Mouse (Mus musculus) megakaryocyte-erythroid progenitor cell, adult 5-6 weeks (primary cell): Measurements from ENCODE around the gene Olfr155. TPM values are rescaled to one million over a fixed set of nuclear protein-coding genes. Genes with fewer than 3 reads are reported as not detected.

Source experiments
- ATAC-seq: replicated peaks from 2 replicates; pipeline ENCODE4 v1.8.0; 2016; ENCODE audit warnings: mild to moderate bottlenecking, inconsistent platforms; ENCODE audit not compliant: severe bottlenecking, poor library complexity, low FRiP score, low TSS enrichment
- total RNA-seq, 2 experiments: library from RNA; stranded (forward) in 1 of 2; stranded (reverse) in 1 of 2; fragments of 200-1000, 215-1000 nt in 1 of 2; fragments of >200 nt in 1 of 2; fragmentation: Nextera tagmentation in 1 of 2; gene quantifications; 2 replicates each; pipeline ENCODE4 v1.2.3; 2014 to 2017

Gene Olfr155
- total RNA-seq (2014; fragmentation: Nextera tagmentation), result not detected in 2 replicates
- not detected in 2 replicates for total RNA-seq (2017)

- ATAC-seq, result no peak
Measured at GRCm38 (mm10) chr4:43851265-43851664, at the start of gene Olfr155. TSS of gene Olfr155 (plus strand) at chr4:43851565.

GRCm38 (mm10) chr4:43822896-43823550 is 28.3 kb upstream of the Olfr155 start:
- ATAC-seq, result no peak

- no peak for ATAC-seq
Measured at GRCm38 (mm10) chr4:43823845-43824337, 27.5 kb upstream of the Olfr155 start, which contains the start of gene Olfr156. TSS of gene Olfr156 (minus strand) at chr4:43823895.

- no peak for ATAC-seq
Measured at GRCm38 (mm10) chr4:43828806-43829205, 22.6 kb upstream of the Olfr155 start.

DNA sequence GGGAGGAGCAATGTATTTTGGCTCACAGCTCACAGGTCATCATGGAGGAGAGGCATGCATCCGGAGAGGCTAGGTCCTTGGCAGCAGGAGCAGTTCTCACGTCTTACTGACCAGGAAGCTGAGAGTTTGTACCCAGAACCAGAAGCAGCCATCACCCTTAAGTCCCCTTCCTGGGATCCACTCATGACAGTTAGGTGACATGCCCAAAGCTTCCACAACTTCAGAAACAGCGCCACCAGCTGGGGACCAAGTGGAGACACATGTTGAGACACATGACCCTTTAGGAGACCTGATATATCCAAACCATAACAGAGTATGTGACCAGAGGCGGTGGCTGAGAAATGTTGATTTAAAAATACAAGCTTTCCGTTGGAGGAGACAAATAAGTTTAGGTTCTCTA is 19.3 kb upstream of the Olfr155 start:
- ATAC-seq, result no peak

DNA sequence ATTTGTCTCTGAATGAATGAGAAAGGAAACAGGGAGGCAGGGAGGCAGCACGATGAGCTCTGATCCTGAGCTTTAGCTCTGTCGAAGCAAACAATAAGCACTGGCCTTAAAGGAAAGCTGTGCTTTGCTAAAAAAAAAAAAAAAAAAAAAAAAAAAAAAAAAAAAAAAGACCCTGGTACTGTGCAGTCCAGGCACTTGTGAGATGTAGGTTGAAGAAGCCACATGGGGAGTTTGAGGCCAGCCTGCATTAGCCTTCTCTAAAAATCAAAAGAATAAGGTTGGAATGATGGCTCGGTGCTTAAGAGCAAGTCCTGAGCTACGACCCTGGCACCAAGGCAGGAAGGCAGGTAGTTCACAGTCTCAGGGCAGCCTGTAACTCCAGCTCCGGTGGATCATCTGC is 17.6 kb upstream of the Olfr155 start:
- no peak for ATAC-seq

DNA sequence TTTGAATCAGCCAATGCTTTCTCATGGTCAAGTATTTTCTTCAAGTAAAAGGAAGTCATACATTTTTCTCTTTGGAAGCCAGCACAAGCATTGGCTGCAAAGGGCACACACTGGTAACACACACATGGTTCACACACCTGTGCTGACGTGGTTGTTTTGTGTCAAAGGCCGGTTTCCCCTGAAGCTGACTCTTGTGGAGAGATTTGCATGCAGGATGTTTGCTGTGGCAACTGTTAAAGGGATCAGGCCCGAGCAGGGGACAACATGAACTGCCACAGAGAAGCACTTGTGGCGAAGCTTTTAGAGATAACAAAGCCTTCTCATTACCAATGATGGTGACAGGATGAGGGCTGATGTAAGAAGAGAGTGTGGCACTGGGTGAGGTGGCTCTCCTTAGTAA is 16.6 kb upstream of the Olfr155 start:
- no peak for ATAC-seq

DNA sequence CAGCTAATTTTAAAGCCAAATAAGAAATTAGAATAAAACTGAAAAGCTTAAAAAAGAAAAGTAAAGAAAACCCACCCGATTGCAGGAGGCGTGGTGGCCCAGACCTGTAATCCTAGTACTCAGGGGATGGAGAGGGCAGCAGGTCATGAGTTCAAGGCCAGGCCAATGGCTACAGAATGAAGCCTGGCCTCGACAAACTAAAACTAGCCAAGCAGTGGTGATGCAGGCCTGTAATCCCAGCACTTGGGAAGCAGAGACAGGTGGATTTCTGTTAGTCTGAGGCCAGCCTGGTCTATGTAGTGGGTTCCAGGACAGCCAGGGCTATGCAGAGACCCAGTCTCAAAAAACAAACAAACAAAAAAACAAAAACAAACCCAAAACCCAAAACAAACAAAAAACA is 13.0 kb upstream of the Olfr155 start:
- ATAC-seq, result no peak

- ATAC-seq, result no peak
Measured at GRCm38 (mm10) chr4:43840101-43840500, 11.3 kb upstream of the Olfr155 start, which contains the start of gene Olfr157. TSS of gene Olfr157 (minus strand) at chr4:43840201.

DNA sequence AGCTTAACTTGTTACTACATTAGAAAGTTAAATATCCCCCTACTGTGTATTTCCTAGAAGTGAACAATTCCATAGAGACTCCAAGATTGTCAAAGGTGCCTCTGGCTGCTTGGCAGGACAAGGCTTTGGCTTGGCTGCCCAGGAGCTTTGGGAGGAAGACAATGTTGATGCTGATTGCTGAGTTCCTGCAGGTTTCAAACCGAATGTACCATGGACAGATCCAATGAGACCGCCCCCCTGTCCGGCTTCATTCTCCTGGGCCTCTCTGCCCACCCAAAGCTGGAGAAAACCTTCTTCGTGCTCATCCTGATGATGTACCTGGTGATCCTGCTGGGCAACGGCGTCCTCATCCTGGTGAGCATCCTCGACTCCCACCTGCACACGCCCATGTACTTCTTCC is 2.7 kb downstream of the Olfr155 start:
- no peak for ATAC-seq

GRCm38 (mm10) chr4:43859886-43860285 is 8.5 kb downstream of the Olfr155 start:
- no peak for ATAC-seq

DNA sequence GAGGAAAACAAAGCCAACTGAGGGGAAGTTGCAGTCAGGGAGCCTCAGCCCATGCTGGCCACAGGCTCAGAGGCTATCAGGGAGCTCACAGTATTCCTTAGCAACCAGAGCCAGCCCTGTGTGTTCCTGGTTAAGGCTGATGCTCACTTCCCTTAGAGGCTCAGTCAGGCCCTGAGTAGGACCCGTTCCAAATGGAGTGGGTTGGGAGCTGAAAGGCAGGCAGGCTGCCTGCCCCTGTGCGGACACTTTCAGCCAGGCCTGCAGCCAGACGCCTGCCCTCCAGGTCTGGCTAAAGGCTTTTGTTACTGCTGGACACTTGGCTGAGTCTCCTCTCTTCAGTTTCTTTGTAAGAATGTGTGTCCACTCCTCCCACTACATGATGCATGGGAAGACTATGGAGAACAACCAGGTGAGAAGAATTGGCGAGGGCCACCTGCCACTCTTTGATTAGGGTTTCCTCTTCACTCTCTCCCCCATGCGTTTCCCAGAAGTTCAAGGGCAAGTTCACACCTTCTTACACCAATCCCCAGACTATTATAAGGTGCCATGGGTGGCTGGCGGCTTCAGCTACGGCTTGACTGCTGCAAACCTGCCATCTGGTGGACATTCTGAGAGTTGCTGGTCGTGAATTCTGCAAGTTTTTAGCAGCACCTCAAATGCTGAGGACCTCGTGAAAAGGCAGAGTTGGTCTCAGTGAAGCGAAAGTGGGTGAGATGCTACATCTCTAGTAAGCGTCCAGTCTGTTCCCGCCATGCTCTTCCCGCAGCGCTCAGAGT is 9.6 kb downstream of the Olfr155 start:
- peak; percentile 87 for ATAC-seq

DNA sequence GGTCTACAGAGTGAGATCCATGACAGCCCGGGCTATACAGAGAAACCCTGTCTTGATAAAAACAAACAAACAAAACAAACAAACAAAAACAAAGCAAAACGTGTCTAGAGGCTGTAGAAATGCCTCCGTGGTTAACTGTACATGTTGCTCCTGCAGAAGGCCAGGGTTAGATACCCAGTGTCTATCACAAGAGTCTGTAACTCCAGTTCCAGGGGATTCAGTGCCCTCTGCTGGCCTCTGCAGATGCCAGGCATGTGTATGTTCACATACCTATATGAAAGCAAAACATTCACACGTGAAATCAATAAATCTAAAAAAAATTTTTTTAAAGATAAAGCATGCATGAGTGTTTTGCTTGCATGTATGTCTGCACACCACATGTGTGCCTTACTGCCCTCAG is 11.9 kb downstream of the Olfr155 start:
- no peak for ATAC-seq

DNA sequence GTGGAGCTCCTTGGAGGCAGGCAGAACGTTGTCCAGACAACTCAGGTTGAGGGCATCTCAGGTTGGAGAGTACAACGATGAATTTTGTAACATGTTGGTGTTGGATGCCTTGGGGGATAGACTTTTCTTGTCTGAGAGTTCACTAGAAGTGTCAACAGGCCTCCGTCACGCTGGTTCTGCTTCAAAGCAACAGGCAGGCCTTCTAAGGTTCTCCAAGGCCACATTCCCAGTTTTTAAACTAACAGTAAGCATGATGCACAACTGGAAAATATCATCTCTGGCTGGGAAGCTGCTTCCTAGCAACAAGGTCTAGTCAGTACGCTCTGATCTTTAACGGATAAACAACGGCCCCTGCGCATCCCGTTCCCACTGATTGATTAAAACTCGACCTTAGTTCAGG is 18.5 kb downstream of the Olfr155 start:
- no peak for ATAC-seq

DNA sequence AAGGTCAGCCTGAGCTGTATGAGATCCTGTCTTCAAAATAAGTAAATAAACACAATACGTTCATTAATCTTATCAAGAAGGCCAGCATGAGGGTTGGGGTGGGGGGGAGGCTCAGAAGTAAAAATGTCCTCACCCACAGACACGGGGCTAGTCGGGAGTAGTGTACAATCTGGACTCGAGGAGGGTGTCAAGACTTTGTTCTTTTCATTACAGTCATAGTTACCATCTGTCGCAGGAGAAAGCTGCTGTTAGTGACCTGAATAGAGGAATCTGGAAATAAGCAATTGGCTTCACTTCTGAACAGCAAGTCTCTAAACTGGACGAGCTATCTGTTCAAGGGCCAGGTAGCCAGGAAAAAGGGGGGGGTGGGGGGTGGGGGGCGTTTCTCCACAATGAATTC is 23.1 kb downstream of the Olfr155 start:
- ATAC-seq, result no peak

DNA sequence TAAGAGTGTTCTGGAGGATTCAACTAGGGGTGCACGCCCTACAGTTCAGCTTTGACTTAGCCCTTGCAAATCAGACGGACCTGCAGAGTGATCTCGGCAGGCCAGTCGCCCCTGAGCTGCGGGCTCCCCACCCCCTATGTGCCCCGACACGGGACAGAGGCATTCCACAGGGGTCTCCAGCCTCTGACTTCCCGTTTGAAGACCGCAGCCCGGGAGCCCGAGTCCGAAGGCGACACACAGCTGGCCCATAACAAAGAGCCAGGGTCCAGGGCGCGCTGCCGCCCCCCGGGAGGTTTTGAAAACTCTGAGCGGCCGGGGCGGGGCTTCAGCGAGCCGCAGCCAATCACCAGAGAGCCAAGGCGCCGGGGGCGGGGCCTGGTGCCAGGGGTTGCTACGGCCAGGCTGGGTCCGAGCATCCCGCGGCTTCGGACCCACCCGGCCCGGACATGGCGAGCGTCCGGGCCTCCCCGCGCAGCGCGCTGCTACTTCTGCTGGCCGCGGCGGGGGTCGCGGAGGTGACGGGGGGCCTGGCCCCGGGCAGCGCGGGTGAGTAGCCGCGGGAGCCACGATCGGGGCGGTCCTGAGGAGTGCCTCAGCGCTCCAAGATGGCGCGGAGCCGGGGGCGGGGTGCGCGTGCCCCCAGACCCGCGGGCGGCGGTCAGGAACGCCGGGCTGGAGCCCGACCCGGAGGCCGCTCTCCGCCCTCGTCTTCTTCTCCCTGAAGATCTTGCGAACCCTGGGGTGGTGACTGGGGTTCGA is 24.0 kb downstream of the Olfr155 start, which contains the start of gene Reck:
TSS of gene Reck (plus strand) at position 371 of the 759 bp plus-strand sequence.
- peak; percentile 67 for ATAC-seq

- ATAC-seq, result 0 out of 2 replicates have a peak, but pooled peaks have one; percentile 23
Measured at GRCm38 (mm10) chr4:43875919-43876411, 24.6 kb downstream of the Olfr155 start.

DNA sequence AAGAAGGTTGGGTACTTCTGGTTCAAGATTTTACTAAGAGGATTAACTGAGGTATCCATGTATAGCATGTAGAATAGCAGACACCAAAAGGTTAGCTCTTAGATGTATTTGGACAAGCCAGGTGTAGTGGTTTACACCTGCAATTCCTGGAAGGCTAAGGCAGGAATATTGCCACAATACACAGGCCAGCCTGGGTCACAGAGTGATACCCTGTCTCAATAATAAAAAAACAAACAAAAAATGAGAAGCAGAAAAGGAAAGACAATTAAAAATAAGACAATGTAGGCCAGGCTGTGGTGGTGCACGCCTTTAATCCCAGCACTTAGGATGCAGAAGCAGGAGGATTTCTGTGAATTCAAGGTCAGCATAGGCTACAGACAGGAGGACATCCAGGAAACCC is 25.9 kb downstream of the Olfr155 start:
- no peak for ATAC-seq

GRCm38 (mm10) chr4:43878121-43878776 is 26.9 kb downstream of the Olfr155 start:
- ATAC-seq, result no peak
